Mouse (Mus musculus): Measurements from ENCODE around the gene Spsb2. TPM values are rescaled to one million over a fixed set of nuclear protein-coding genes. Genes with fewer than 3 reads are reported as not detected.

The Spsb2 gene
- total RNA-seq, 1 experiment from 2014 or later: 14.6 TPM

GRCm38 (mm10) chr6:124857840-124858530 is 49.5 kb downstream of the Spsb2 start:
- DNase-seq: no peak

- no peak for DNase-seq
Observed at GRCm38 (mm10) chr6:124858561-124859318, 50.3 kb downstream of the Spsb2 start.

- DNase-seq: peak; percentile 95
Observed at GRCm38 (mm10) chr6:124859725-124860124, 51.3 kb downstream of the Spsb2 start.

Other genes starting within 250 kb of the Spsb2 start
- 3.1 and 6.0 TPM in 2 replicates for gene C1rb, start 238.4 kb upstream of the Spsb2 start, total RNA-seq (2021)
- 2.7 and 2.9 TPM in 2 replicates for gene C1s2, start 172.6 kb upstream of the Spsb2 start, total RNA-seq (2021)
- 78.0 and 82.3 TPM in 2 replicates for gene Lpcat3, start 145.6 kb upstream of the Spsb2 start, total RNA-seq (2021)
- gene Emg1, start 96.5 kb upstream of the Spsb2 start, total RNA-seq (2021): 79.7 and 87.9 TPM in 2 replicates
- gene Phb2, start 96.3 kb upstream of the Spsb2 start, total RNA-seq (2021): 392 and 412 TPM in 2 replicates
- 7.3 and 23.1 TPM in 2 replicates for gene Ptpn6, start 69.9 kb upstream of the Spsb2 start, total RNA-seq (2021)
- gene Grcc10, start 67.3 kb upstream of the Spsb2 start, total RNA-seq (2021): 338 and 346 TPM in 2 replicates
- gene Gm45234, start 52.6 kb upstream of the Spsb2 start, total RNA-seq (2021): not detected in 2 replicates
- gene Atn1, start 52.1 kb upstream of the Spsb2 start, total RNA-seq (2021): 70.3 and 84.6 TPM in 2 replicates
- 13.0 and 18.9 TPM in 2 replicates for gene Eno2, start 39.0 kb upstream of the Spsb2 start, total RNA-seq (2021)
- not detected in 2 replicates for gene Lrrc23, start 28.9 kb upstream of the Spsb2 start, total RNA-seq (2021)
- 425 and 436 TPM in 2 replicates for gene Tpi1, start 5.6 kb downstream of the Spsb2 start, total RNA-seq (2021)
- gene Usp5, start 20.8 kb downstream of the Spsb2 start, total RNA-seq (2021): 83.2 and 103 TPM in 2 replicates
- 22.2 and 26.1 TPM in 2 replicates for gene Cdca3, start 20.9 kb downstream of the Spsb2 start, total RNA-seq (2021)
- gene Gnb3, start 31.6 kb downstream of the Spsb2 start, total RNA-seq (2021): 9.4 and 9.5 TPM in 2 replicates
- 21.4 and 26.1 TPM in 2 replicates for gene P3h3, start 49.1 kb downstream of the Spsb2 start, total RNA-seq (2021)
- gene Gpr162, start 55.3 kb downstream of the Spsb2 start, total RNA-seq (2021): 1.6 and 2.3 TPM in 2 replicates
- gene Cd4, start 79.6 kb downstream of the Spsb2 start, total RNA-seq (2021): 1.4 and 13.0 TPM in 2 replicates
- 1.5 and 2.5 TPM in 2 replicates for gene Lag3, start 103.0 kb downstream of the Spsb2 start, total RNA-seq (2021)
- gene Ptms, start 111.4 kb downstream of the Spsb2 start, total RNA-seq (2021): 917 and 925 TPM in 2 replicates
- 274 and 276 TPM in 2 replicates for gene Mlf2, start 122.7 kb downstream of the Spsb2 start, total RNA-seq (2021)
- 117 and 122 TPM in 2 replicates for gene Cops7a, start 156.9 kb downstream of the Spsb2 start, total RNA-seq (2021)
- 4.8 and 5.4 TPM in 2 replicates for gene Pianp, start 188.0 kb downstream of the Spsb2 start, total RNA-seq (2021)
- 47.2 and 50.4 TPM in 2 replicates for gene Zfp384, start 200.5 kb downstream of the Spsb2 start, total RNA-seq (2021)
- gene Ing4, start 231.1 kb downstream of the Spsb2 start, total RNA-seq (2021): 64.9 and 71.8 TPM in 2 replicates
- 7.5 and 8.2 TPM in 2 replicates for gene Acrbp, start 241.0 kb downstream of the Spsb2 start, total RNA-seq (2021)